Mouse (Mus musculus) thymus, postnatal 25 days (tissue): ENCODE measurements at regions not wholly inside any gene's neighbourhood (a gene's known extent, or its start where the extent isn't known, plus 50 kb on each side); places are given as distances from the start of the nearest gene placed in this dataset.
A peak's percentile ranks its signal among the peaks of the same experiment; 100 is the strongest.

Experiments
- DNase-seq: peaks from one replicate; pipeline ENCODE4 v3.0.0; 2022

DNA sequence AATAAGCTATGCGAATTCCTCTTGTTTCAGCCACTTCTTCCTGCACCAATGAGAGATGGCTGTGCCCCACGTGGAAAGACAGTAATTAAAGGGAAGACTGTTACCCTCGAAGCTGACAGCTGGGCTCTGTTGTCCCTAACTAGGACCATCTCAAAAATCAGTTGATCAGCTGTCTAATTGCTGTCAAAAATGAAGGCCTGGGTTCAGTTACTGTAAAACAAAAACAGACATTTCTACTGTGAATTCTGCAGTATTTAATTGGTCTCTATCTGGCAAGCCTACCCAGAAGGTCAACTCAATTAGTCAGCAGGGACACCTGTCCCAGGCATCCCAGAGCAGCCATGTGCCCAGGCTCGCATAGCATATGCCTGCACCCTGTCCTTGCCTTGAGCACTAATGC is 385.8 kb upstream of the Zdhhc25 start:
- DNase-seq, result no peak

DNA sequence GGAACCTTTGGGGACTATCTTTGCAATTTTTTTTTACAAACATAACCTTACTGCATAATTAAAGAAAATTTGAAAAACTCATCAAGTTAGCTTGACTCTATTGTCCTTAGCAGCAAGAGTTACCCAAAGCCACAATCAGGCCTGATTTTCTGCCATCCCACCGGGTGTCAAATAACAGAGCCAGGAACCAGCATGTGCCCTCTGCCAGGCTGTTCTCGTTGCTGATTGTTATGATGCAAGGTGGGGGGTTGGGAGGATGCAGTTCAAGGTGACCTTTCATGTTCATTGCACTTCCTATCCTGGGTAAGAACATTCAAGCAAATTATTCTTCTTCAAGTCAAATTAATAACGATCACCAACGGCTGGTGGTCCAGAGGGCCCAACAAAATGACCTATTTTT is 370.6 kb upstream of the Zdhhc25 start:
- no peak for DNase-seq

DNA sequence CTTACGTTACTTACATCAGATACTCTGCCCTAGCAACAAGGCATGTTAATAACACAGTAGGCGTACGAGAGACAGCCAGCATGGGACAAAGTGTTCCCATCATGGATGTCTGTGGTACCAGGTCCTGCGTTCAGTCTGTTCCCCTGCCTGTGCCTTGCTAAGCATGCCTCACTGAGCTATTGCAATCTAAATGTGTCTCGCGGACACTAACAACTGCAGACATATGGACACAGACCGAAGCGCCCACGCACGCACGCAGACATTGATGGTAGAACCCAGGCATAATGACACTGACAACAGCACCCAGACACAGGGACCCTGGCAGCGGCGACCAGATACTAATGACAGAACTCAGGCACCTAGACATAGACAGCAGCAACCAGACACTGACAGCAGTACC is 355.5 kb upstream of the Zdhhc25 start:
- DNase-seq, result no peak

DNA sequence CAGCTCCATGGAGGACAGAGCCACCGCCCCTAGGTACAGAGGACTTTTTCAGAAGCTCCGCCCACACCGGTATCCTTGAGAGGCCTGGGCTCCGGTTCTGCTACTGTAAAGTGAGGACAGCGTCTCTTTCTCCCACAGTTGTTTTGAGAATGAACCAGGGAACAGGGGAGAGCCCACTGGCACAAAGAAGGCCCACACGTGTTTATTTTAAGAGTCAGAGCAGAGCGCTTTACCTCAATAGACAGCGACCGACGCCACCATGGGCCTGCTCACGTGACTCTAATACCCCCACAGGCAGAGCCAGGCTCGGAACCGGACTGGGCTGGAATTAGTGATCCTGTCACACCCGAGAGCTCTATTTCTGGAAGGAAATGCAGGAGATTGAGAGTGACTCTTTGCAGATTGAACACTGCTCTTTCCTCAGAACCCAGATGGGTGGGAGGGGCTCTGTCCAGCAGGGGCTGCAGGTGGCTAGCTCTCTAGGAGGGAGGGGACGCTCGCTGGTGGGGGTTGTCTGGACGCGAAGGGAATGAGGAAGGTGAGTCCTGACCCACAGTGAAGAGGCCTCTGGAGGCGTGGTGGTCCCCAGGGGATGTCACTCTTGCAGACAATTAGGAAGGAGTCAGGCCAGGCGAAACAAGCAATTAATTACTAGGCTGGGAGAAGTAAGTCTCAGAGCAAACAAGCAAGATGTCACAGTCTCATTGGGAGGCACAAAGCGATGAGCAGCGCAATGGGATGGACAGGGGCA is 354.4 kb upstream of the Zdhhc25 start:
- no peak for DNase-seq

DNA sequence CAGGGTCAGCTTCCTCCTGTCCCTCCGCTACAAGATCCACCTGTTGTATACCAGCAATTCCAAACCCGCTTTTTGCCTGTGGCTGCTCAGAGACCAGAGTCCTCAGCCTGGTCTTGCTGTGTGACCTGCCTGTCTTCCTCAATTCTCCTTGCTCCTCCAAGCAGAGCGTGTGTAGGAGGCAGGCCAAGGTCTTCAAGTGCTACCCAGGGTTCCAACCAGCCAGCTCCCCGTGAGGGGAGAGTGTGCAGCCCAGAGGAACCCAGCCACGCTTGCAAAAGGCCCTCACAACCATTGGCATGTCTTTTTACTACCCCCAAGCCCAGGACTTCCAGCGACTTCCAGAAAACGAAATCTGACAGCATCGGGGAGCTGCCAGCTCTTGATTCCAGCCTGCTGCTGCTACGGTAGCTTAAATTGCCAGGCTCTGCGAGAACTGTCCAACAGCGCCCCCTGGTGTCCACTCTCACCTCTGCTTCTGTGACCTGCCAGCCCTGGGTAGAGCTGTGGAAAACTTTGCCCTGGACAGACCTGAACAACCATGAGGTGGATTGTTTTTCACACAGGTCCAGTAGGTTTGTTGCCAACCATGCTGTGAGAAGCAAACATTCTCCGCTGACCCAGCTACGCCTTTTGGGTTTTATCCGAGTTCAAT is 352.0 kb upstream of the Zdhhc25 start:
- DNase-seq, result peak; percentile 30

DNA sequence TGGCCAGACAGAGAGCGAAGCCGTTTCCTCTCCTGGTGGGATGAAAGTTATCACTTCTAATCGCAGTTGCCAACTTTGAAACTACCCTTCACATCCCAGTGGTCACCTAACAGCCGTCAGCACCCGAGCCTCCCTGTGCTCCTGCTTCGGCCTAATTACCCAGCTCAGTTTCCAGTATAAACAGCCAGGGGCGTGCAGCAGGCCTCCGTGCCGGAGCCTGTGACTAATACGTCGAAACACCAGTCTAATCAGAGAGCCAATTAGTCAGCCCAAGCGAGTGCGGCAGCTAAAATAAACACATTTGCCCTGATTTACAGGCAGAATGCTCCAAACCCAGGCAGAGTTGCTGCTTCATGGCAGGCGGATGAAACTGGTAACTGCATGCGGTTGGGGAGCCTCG is 312.1 kb upstream of the Zdhhc25 start:
- DNase-seq, result no peak

DNA sequence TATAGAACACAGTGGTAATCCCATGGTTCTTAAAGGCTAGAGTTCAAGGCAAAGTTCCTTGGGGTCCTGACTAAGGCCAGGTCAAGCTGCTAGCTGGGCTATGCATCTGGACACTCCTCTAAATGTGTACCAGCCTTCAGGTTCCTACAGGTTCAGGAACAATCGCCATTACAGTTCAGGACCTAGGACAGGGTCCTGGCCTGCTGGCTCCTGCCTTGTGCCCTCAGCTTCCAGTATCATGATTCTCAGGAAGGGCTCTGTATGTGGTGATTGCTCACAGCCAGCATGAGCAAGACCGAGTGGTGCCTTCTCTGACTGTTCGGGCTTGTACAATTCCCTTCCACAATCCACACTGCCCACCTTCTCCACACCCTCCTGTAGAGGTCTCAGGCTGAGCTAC is 311.4 kb upstream of the Zdhhc25 start:
- DNase-seq, result no peak

DNA sequence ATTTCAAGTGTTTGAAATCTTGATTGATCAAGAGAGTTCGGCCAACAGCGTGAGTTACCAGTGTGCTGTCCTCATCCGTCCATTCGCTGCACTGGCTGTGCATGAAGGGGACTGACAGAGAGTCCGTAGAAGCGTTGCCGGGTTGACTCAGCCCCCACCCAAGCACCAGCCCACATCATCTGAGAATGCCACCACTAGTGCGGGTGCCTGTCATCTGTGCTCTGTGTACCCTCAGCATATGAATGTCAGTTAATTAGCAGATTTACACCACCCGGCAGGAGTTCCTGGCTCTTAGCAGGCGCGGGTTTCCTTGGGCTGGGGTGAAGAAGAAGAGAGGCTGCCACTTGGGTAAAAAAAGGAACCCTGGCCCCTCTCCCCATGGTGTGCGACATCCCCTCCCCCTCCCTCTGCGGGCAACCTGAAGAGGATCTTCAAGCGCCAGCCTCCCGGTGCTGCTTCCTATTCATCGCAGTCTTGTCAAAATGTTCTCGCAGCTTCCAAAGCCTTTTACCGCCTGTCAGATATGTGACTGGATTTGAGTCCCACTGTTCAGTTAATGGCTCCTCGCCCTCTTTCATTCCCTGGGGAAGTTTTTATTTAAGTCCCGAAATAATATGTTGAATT is 309.2 kb upstream of the Zdhhc25 start:
- DNase-seq, result no peak

DNA sequence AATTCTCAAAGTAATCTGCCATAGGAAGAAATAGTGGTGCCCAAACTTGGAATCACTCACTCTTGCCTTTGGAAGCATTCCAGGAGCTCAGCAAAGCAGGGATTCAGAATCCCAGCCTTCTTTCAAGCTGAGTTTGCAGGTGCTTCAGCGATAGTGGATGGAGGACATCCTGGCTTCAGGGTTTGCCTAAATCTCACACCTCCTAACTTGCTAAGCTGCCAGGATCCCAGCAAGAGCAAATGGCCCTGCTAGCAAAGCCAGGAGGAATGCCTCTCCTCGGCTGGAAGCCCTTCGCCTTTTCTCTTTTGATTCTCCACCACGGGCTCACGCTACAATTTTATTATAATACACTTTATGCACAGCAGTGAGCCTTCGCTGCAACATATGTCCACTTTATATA is 301.0 kb upstream of the Zdhhc25 start:
- no peak for DNase-seq

DNA sequence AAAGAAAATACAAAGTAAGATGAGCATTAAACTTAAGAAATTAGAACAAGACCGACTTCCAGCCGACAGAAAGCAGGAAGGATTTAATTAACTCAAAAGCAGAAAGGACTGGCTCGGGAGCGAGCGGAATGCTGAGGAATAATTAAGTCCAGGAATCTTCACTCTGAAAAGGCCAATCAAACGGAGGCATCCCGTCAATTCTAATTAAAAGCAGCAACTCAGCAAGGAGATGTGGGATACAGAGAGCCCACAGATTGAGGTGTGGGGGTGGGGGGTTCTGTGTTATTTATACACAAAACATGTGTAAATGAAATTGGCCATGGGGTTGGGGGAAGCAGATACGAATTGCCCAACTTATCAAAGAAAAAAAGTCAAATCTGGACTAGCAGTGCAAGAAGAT is 288.9 kb upstream of the Zdhhc25 start:
- DNase-seq, result no peak

DNA sequence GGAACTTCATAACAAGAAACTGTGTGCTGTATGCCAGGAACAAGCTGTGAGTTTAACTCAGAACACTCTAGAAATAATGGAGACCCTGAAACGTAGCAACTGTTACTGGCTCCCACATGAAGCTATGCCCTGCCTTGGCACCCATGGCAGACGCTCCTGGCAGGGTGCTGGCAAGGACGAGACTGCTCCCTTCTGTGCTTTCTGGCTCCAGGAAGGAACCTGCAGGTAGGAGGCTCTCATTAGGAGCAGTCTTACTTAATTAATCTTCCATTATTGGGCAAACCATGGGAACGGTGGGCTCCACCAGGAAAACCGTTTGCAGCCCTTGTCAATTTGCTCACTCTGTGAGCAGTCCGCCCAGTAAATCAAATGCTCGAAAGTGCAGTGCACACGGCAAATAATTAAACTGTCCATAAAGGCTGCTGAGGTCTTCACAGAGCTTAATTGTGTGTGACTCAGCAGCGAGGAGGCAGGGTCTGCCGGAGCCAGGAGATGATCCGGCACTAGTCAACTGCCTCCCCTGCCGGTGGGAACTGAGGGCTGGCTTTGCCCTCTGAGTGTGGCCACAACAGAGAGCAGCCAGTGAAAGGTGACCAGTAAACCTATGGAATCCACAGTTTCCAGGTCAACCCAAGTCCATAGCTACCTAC is 285.2 kb upstream of the Zdhhc25 start:
- DNase-seq, result no peak

DNA sequence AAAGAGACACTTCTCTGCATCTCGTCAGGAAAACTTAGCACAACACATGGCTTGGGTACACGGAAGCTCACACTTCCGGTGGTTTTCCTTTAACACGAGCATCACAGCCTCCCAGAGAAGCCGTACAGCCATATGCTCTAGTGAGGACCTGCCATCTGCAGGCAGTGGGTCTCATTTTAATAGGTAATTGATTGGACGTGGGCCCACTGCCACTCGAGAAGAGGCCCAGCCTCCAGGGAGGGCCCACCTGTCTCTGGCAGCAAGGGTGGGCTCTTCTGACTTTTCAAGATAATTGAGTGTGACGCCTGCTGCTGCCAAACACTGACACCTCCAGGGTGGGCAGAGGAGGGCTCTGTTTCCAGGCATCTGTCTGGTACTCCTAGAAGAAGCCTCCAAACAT is 282.1 kb upstream of the Zdhhc25 start:
- DNase-seq, result no peak

DNA sequence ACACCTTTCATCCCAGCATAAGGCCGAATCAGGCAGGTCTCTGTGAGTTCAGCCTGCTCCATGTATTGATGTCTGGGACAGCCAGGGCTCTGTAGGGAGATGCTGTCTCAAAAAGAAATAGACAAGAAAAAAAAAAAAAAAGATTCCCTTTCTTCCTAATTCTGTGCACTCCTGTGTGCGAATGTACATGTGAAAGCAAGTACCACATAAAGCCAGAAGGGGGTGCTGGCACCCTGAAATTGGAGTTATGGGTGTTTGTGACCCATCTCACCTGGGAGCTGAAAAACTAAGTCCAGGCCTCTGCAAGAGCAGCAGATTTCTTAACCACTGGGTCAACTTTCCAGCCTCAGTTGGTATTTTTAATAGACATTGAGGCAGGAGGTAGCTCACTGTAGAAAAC is 280.6 kb upstream of the Zdhhc25 start:
- no peak for DNase-seq

DNA sequence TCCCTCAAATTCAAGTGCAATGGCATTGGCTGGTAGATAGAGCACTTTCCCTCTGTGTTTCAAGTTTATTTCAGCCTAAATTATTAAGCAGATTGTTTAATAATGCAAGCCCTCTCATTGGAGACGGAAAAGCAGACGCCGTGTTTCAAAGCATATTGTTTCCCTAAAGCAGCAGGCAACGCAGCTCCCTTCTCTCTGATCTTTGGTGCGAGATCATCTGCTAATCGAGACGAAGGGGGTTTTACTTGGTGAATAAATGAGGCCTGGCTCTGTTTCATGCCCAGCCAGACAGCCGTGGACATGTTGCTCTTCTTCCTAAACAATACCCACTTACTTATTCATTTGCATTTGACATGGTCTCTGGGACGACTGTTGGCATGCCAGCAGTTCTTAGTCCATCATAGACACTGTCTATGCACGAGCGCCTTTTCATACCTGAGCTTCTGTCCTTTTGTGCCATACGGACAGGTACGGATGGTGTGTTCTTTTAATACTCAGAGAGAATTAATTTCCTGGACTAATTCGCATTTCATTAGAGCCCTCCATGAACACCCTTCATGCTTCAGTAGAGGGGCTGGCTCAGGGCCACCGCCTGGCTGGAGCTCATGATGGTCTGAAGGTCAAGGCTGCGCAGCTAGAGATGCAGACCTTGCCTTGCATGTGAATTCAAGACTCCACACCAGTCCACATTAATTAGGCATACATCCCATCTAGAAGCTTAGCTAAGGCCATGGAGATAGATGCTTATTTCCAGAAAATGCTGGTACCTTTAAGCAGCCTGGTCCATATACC is 276.3 kb upstream of the Zdhhc25 start:
- no peak for DNase-seq

DNA sequence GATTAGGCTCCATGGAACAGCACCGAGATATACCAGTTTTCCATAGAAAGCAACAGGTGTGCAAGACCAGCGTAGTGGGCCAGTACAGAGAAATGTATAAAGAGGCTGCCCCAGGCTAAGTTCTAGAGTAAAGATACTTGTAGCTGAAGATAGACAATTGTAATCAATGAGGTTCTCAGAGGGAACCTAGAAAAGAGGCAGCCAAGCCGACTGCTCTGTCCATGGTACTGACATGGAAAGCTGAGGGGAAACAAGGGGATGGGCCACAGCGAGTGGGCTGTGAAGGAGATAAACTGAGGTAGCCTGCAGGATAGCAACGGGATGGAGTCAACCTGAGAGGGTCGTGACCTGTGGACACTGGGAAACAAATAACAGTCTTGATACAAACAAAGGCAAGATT is 275.0 kb upstream of the Zdhhc25 start:
- DNase-seq, result no peak

DNA sequence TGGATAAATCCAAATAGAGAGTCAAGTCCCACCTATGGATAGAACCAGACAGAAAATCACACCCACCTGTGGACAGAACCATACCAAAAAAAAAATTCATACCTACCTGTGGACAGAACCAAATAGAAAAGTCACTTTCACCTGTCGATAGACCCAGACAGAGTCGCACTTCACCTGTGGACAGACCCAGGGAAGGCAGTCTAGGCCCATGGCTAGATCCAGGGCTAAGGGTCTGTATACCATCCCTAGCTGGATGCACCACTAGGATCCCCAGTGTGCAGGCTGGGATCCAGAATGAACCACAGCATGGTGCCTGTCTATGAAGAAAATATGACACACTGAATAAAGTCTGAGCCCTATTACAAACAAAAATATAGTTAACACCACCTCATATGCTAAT is 246.9 kb upstream of the Zdhhc25 start:
- DNase-seq, result no peak

DNA sequence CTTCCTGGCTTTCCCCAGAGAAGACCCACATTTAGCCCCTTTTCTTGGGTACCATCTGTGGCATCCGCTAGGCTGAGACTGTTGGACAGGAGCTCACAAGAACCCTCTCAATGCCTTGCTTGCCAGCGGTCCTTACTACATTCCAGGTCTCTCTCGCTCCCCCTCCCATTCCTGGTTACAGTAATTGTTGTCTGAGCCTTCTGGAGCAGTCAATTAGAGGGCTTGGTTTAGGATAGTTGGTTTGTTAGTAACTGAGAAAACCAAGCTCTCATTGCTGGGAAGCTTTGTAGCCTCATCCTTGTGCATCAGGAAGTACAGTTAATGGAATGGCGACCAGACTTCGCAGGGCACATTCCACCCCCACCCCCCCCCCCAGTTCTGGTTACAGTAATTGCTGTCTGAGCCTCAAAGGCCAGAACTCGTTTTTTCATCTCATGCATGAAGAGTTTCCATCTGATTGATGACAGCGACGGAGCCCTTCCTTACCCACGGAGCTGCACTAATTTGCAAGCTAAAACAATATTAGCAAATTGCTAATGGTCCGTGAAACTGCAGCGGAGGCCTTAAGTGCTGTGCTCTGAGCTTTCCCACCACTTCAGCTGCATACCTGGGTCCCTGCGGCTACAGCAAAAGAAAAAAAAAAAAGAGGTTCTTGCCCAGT is 239.6 kb upstream of the Zdhhc25 start:
- no peak for DNase-seq

DNA sequence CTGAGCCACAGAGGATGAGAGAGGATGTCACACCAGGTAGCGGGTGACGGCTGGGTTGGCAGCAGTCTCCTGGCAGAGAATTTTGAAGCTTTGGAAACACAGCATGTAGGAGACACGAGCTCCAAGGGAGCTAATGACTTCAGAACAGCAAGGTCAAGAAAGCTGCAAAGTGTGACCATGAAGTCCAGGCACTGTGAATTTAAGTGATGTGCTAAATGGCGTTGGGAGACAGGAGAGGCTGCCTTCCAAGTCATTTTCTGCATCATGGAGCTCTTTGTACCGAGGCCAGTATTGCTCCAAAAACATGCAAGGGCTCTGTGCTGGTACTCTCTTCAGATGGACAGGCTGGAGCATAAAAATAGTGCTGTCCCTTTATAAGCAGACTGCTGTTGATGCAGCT is 238.8 kb upstream of the Zdhhc25 start:
- no peak for DNase-seq

DNA sequence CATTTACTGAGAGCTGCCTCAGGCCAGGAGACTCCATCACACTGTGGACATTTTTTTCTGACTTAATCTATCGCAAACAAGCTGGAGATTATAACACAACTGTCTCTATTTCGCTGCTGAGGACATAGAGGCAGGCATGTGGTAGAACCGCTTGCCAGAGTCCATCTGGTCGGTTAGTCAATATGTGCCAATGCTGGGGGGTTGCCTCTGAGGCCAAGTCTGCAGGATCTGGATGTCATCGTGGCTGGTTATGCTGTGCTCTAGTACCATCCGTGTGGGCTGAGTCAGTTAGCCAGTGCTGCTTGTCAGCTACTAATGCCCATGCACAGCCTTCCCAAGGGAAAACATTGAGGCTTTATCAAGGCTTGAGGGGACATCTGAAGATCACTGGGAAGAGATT is 237.1 kb upstream of the Zdhhc25 start:
- DNase-seq, result no peak

DNA sequence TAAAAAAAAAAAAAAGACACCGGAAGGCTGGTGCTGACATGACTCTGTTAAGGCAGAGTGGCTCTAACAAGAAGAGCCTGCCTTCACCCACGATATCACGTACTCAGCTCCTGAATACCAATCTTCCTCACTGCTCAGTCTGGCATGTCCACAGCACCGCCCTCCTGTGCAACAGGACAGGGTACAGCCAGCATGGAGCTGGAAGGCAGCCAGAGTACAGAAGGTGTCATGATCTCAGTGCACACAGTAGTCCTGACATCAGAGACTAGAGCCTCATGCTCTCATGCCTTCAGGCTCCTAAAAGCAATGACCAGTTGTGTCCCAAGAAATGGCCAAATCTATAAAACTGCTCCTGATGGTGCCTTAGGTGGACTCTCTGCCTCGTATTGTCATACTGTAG is 229.7 kb upstream of the Zdhhc25 start:
- DNase-seq, result no peak

DNA sequence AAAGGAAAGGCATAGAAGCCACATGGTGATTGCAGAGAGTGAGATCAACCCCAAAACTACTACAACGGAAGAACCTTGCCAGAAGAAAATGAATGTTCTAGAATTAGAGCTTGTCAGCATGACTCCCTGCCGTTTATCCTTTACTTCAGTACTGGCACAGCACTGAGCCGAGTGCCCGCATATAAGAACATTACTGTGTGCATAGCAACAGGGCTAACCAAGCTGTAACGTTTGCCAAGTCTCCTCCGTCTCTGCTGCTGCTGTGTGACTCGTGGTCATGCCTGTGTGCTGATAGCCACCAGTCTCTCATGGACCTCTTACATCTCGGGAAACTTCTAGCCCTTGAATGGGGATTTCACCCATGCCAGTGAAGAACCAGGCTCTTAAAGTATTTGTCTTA is 228.1 kb upstream of the Zdhhc25 start:
- no peak for DNase-seq

DNA sequence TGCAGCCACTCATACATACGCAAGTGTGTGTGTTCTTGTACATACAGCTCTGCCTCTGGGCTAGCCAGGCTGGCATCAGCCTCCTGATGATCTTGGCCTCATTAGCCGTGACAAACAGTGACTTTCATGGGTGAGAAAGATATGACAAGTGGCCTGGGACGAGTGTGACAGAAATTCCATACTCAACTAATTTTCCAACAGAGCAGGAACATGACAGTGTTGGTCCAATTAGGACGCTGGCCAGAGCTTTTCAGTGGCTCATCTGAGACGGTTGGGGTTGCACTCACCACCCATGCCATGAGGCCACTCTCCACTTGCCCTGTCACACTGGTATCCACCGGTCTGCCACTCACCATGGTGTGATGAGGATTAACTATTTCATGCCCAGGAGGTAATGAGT is 226.2 kb upstream of the Zdhhc25 start:
- DNase-seq, result no peak

DNA sequence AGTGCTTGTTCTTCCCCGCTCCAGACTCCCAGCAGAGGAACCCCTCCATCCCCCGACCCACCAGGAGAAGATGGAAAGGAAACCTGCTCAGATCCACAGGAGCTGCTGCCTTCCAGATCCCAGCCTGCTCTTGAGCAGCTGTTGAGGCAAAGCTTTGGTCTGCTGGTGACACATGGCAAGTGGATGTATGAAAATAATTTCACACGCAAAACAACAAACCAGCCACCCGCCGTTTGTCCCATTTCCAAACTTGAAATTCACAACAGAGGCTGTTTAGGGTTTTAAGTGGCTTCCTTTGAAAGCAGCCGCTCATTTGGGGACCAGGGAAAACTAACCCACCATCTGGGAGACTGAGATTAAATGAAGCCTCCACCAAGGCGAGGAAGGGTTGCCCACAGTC is 220.8 kb upstream of the Zdhhc25 start:
- DNase-seq, result no peak
